Mouse (Mus musculus): Measurements from ENCODE around the gene Cfap44.

DNA sequence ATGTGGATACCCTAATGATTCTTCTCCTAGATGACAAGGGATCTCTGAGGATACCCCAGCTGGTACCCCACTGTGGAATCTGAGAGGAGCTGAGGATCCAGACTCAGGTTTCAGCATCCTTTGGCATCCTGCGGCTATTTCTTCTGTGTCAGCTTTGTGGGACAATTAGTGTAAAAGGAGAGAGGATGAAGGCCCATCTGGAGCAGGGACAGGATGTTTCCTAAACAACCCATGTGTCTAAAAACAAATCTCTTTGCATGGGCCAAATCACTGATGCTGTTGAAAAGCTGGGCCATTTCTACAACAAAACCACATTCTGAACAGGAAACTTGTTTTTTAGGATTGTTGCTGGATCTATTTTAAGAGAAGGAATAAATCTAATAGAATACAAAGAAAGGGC lies 110.6 kb downstream of the Cfap44 start:
- no peak for TF ChIP-seq CTCF (conservative IDR thresholded peaks at IDR 0.05; ENCODE audit: low read length)
- no peak for TF ChIP-seq POU5F1 (IDR thresholded peaks at IDR 0.05; ENCODE audit: borderline replicate concordance, low read length)
- TF ChIP-seq NANOG (IDR thresholded peaks at IDR 0.05; ENCODE audit: borderline replicate concordance, low read length), result no peak
